8 mouse cellular contexts compared by ENCODE assay signal in the genomic region with DNA sequence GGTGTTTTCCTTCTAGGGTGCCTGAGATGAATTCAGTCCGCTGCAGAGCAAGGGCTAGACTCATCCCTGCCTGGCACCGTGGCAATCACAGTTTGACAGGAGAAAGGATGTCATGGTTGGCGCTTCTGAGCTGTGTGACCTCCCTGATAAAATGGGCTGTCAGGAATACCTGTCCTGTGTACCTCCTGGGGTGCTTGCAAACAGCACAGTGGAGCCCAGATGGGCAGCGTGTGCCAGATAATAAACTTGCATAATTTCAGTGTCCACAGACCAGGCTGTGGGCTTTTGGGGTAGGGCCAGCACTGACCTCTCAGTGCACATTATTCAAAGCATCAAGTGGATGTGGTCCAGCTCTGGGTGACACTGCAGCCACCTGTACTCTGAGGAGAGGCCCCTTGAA.
"Had no signal": no experiment of that assay in that cellular context is flagged by ENCODE, and none has a peak within 500 bp of the region (broad histone marks: within the 10 kb centered on the region; RNA-seq: fewer than 3 reads in every experiment).

No protein-coding gene starts in this region.

- H3K9ac ChIP-seq: limb, embryonic 13.5 days; liver, embryonic 14.5 days had no signal

- H3K27ac ChIP-seq: limb, embryonic 13.5 days; liver, embryonic 14.5 days had no signal

- H3K27me3 ChIP-seq: limb, embryonic 13.5 days had no signal

- H3K4me3 ChIP-seq: limb, embryonic 13.5 days had no signal

- H3K4me2 ChIP-seq: limb, embryonic 13.5 days had no signal

- DNase-seq: kidney, postnatal 25 days; layer of hippocampus, adult 9-11 months; layer of hippocampus, postnatal 36 days; lung, adult 18-20 months; right cerebral cortex, postnatal 14 days; thymus, postnatal 36 days had no signal

- H3K9me3 ChIP-seq: limb, embryonic 13.5 days had no signal
